Mouse (Mus musculus) thymus, postnatal 4 days (tissue): Measurements from ENCODE around the gene Olfr948.

Experiments
- DNase-seq: peaks from one replicate; pipeline ENCODE4 v3.0.0; 2021

Gene Olfr948

GRCm38 (mm10) chr9:39325945-39326344 is at the start of gene Olfr948:
TSS of gene Olfr948 (minus strand) at chr9:39326045.
- no peak for DNase-seq

GRCm38 (mm10) chr9:39287136-39287535 is 38.7 kb downstream of the Olfr948 start:
- DNase-seq = no peak

GRCm38 (mm10) chr9:39276718-39277117 is 49.1 kb downstream of the Olfr948 start, which contains the start of gene Olfr945:
TSS of gene Olfr945 (minus strand) at chr9:39276818.
- DNase-seq = no peak
